Mouse (Mus musculus) Muller cell, postnatal 12 days (primary cell): ENCODE measurements around the gene Ldhd.

Experiments
- DNase-seq: peaks from one replicate; pipeline ENCODE4 v3.0.0-alpha.2; 2015; ENCODE audit errors: inconsistent ontology term

Gene Ldhd

DNA sequence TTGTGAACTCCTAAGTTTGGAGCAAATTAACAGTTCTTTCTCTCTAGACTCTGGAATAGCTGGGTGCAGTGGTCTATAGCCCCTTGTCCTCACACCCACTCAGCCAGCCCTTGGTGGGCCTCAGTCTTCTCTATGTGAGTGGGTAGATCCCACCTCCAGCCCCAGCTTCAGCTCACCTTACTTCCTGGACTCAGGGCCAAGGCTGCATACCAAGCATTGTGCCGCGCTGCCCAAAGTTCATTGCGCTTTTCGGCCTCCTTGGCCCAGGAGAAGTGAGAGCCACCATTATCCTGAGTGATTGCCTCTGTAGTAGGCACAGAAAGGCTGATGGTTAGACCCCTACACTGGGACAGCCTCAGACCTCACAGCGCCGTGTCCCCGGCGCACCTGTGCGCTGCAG lies 2.3 kb downstream of the Ldhd start:
- no peak for DNase-seq

- no peak for DNase-seq
These were observed 3.2 kb downstream of the Ldhd start for GRCm38 (mm10) chr8:111626933-111627332.

DNA sequence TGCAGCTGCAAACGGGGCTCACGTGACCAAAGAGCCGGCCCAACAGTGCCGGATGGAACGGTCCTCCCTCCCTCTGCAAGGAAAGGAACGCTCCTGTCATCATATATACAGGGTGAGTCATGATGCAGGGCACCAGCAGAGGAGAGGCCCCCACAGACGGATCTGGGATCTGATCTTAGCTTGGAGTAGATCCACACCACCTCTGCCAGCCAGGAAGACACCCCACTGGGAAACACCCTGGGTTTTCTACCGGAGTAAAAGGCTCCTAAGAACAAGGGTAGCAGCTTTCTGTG lies 3.7 kb downstream of the Ldhd start:
- DNase-seq: no peak

- DNase-seq: peak; percentile 67
These were observed 4.3 kb downstream of the Ldhd start for GRCm38 (mm10) chr8:111625694-111626527.

- DNase-seq: no peak
These were observed 5.3 kb downstream of the Ldhd start for GRCm38 (mm10) chr8:111624853-111625221.

DNA sequence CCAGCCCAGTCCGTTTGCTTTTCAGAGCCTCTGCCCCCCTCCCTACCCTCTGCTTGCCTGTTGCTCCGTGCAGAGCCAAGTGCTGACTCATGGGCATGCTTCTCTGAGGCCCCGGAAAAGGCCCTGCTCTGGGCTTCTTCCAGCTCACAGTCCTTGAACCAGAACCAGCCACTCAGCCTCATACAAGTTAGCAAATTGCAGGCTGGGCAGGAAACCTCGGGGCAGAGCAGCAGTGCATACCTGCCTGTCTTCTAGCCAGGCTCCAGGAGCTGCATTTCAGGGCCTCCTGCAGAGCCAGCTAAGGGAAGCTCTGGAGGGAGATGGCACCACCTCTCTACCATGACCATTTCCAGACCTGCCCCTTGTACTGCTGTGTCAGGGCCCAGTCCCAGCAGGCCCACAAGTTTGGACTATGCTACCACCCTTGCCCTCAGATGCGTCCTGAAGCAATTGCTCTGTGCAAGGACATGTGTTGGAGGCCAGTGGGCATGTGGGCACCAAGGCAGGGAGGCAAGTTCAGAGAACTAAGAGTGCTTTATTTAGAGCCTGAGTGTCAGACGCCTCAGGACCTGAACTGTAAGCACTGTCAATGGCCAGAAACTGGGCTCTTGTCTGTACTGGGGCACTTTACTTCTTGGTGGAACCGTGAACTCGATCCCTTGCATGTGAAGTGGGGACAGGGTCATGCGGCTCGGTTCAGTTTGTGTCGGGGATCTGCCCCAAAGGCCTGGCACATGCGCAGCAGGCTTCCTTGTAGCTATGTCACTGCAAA lies 5.9 kb downstream of the Ldhd start:
- DNase-seq: peak; percentile 83

- DNase-seq: no peak
These were observed 7.6 kb downstream of the Ldhd start for GRCm38 (mm10) chr8:111622553-111622952.

DNA sequence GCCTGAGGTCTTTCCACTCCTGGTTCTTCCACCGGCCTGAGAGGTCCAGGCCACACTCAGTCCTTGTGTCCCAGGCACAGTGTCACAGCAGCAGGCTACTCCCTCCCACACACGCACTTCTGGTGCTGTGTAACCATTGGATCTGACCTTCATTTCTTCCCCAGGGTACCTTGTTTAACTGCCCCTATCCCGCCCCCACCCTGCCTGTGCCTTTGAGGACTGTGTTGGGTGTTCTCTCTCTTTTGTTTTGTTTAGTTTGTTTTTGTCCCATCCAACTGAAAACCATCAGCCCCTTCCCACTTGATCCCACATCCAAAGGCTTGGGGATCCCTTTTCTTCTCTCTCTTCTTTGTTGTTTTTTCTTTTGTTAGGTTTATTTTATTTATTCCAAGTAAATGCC lies 8.1 kb downstream of the Ldhd start:
- DNase-seq: no peak

GRCm38 (mm10) chr8:111619936-111620335 lies 10.2 kb downstream of the Ldhd start:
- DNase-seq: peak; percentile 47

GRCm38 (mm10) chr8:111618273-111618672 lies 11.9 kb downstream of the Ldhd start:
- DNase-seq: no peak

DNA sequence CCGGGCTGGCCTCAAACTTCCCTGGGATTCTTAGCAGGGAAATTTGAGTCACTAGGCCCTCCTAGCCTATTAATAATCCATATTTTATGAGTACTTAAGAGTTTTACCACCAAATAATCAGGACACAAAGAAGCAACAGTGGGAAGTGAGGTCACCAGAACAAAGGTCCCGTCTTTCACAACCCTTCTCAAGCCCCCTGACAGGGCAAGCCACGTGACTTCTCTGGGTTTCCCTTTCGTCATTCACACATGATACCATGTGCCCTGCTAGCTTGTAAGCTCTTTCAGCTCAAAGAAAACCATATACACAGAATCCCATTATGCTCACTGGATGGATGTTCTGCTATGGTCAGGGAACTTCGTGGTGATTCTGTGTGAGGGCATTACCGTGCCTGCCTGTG lies 12.4 kb downstream of the Ldhd start:
- no peak for DNase-seq

GRCm38 (mm10) chr8:111614786-111615701 lies 15.1 kb downstream of the Ldhd start:
- no peak for DNase-seq

DNA sequence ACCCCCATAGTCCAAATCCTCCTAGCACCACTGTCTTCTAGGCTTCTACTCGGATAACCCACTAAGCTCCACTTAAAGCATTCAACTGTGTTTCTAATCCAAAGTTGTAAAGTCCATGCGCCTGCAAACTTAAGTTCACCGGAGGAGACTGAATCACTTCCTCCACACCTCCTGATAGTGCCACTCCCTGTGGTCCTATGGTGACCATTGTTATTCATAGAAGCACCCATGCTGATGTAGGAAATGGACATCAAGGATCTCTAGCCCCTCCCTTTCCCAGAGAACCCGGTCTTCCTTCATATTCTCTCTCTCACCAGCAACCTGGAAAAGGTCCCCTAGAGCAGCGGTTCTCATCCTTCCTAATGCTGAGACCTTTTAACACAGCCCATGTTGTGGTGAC lies 17.0 kb downstream of the Ldhd start:
- DNase-seq: no peak

- DNase-seq: no peak
These were observed 22.8 kb downstream of the Ldhd start for GRCm38 (mm10) chr8:111607414-111607813.

- no peak for DNase-seq
These were observed 23.2 kb downstream of the Ldhd start for GRCm38 (mm10) chr8:111606961-111607360.

DNA sequence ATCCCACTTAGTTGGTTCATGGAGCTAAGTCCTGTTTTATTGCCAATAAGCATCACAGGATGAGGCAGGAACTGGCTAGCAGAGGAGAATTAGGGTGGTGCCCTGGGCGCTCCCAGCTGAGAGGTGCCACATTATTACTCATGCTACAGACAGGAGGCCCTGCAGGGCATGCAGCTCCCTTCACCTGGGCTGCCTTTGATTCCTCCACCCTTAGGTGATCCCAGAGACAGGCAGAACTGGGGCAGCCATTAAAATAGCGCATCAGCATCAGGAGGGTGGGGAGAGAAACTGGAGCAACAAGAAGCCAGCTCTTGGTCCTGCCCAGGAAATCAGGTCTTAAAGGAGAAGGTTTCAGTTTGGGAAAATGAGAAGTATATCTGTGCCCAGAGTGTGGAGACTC lies 25.2 kb downstream of the Ldhd start:
- DNase-seq: no peak

- peak; percentile 31 for DNase-seq
These were observed 28.1 kb downstream of the Ldhd start for GRCm38 (mm10) chr8:111602050-111602449.

GRCm38 (mm10) chr8:111599707-111600444 lies 30.3 kb downstream of the Ldhd start:
- DNase-seq: no peak

DNA sequence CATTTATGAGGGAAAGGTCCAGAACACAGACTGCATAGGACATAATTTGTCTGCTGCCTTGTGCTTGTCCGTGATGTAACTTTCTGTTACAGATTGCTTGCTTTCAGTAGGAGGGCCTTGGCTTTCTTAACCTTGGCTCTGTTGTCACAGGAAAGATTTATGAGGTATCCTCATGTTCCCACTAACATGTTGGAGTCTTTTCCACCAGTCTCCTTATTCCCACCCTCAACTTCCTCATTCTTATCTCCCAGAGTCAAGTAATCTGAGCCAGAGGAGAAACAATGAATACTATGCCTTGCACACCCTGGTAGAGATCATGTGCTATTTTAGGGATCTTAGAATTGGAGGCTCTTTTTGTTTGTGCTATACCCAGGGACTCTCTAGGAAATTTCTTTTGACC lies 32.9 kb downstream of the Ldhd start:
- DNase-seq: peak; percentile 43

DNA sequence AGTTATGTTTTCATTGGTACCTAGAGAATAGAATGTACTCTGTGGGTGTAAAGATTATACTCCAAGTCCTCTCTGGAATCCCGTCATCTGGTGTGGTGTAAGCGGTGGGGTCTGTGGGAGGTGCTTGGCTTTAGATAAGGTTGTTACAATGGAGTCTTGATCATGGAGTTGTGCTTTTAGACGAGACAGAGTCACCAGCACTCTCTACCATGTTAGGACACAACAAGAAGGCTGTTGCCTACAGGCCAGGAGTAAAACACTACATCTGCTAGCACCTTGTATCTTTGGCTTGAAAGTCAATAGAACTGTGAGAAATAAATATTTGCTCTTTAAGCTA lies 33.7 kb downstream of the Ldhd start:
- no peak for DNase-seq

GRCm38 (mm10) chr8:111595712-111596484 lies 34.3 kb downstream of the Ldhd start:
- no peak for DNase-seq
